Mouse (Mus musculus) embryonic facial prominence, embryonic 14.5 days (tissue): ENCODE measurements around the gene Crybb2. TPM values are rescaled to one million over a fixed set of nuclear protein-coding genes. Genes with fewer than 3 reads are reported as not detected.

Experiments
- ATAC-seq: fragments of 200-750 bp; cut with Nextera tagmentation; 2 replicates; pipeline ENCODE4 v1.8.0; 2017; ENCODE audit warnings: low read depth, moderate number of reproducible peaks, moderate TSS enrichment
- DNase-seq: peaks from one replicate; pipeline ENCODE4 v3.0.0-alpha.2; 2015; ENCODE audit warnings: low spot score
- H3K27ac ChIP-seq: fragments of 300-500 bp; sonication (generic); replicated peaks from 2 replicates; pipeline ENCODE4 v1.5.1; 2014; ENCODE audit warnings: low read depth, mild to moderate bottlenecking, low read length, moderate library complexity
- H3K27me3 ChIP-seq: fragments of 300-500 bp; sonication (generic); replicated peaks from 2 replicates; pipeline ENCODE4 v1.6.1; 2014; ENCODE audit warnings: low read length; ENCODE audit not compliant: control insufficient read depth, insufficient read depth
- H3K36me3 ChIP-seq: fragments of 300-500 bp; sonication (generic); 2 replicates; pipeline ENCODE4 v1.6.1; 2014; ENCODE audit warnings: low read length, mixed read lengths; ENCODE audit not compliant: control insufficient read depth, insufficient read depth
- H3K4me1 ChIP-seq: fragments of 300-500 bp; sonication (generic); 2 replicates; pipeline ENCODE4 v1.6.1; 2014; ENCODE audit warnings: antibody characterized with exemption, low read length; ENCODE audit not compliant: control insufficient read depth, insufficient read depth
- H3K4me2 ChIP-seq: fragments of 300-500 bp; sonication (generic); 2 replicates; pipeline ENCODE4 v1.6.1; 2014; ENCODE audit warnings: low read depth, mild to moderate bottlenecking, low read length, moderate library complexity, mixed read lengths
- H3K4me3 ChIP-seq: fragments of 300-500 bp; sonication (generic); 2 replicates; pipeline ENCODE4 v1.5.1; 2014; ENCODE audit warnings: low read depth, mild to moderate bottlenecking, low read length
- H3K9ac ChIP-seq: fragments of 300-500 bp; sonication (generic); 2 replicates; pipeline ENCODE4 v1.6.1; 2014; ENCODE audit warnings: low read depth, mild to moderate bottlenecking, low read length, moderate library complexity, mixed read lengths
- H3K9me3 ChIP-seq: fragments of 300-500 bp; sonication (generic); 2 replicates; pipeline ENCODE4 v1.6.1; 2016; ENCODE audit warnings: low read length; ENCODE audit not compliant: control insufficient read depth
- WGBS: fragments of 180-500 bp; shearing (Covaris S2); extraction: QIAGEN DNeasy Blood & Tissue Kit; methylation state at CpG from one replicate; pipeline ENCODE4 v1.1.7; 2014; 5-methylcytosine and 5-hydroxymethylcytosine counted together
- polyA plus RNA-seq: library from polyadenylated mRNA; unstranded; fragments of >200 nt; fragmentation: Nextera tagmentation; extraction: Ambion mirVana; gene quantifications from 2 replicates; pipeline ENCODE4 v1.2.1, GENCODE M21; 2014

The Crybb2 gene
- polyA plus RNA-seq, result not detected in 2 replicates

GRCm38 (mm10) chr5:113070017-113070416, at the start of gene Crybb2:
Gene Crybb2 (minus strand): TSS chr5:113070117.
- H3K4me2 ChIP-seq, result no peak within 1 kb of the TSS
- H3K4me3 ChIP-seq, result no peak within 1 kb of the TSS
- ATAC-seq, result no peak

GRCm38 (mm10) chr5:113119291-113119690, 49.4 kb upstream of the Crybb2 start:
- WGBS, result 73% methylated on average over 9 of the region's 9 CpGs
- H3K36me3 ChIP-seq, result no peaks in the 10 kb centered on the region
- H3K27ac ChIP-seq, result no peak overlapping the region
- no peak for DNase-seq
- H3K27me3 ChIP-seq, result no peaks in the 10 kb centered on the region
- no peaks in the 10 kb centered on the region for H3K9me3 ChIP-seq
- H3K4me3 ChIP-seq, result no peak overlapping the region
- no peak overlapping the region for H3K4me2 ChIP-seq
- no peak for ATAC-seq
- H3K9ac ChIP-seq, result no peak overlapping the region
- peaks cover 29% of the 10 kb centered on the region for H3K4me1 ChIP-seq

More at GRCm38 (mm10) chr5:113070017-113070416, at the start of gene Crybb2:
- Histone ChIP-seq H3K27me3 (no peaks in the 10 kb centered on the region), H3K9ac (no peak within 1 kb of the TSS), H3K36me3 (no peaks in the 10 kb centered on the region), H3K9me3 (no peaks in the 10 kb centered on the region), H3K27ac (no peak within 1 kb of the TSS), H3K4me1 (no peaks in the 10 kb centered on the region)
- DNase-seq, result no peak

- Histone ChIP-seq H3K4me3 (no peak overlapping the region), H3K4me1 (peaks cover 31% of the 10 kb centered on the region), H3K4me2 (no peak overlapping the region), H3K27ac (0 out of 2 replicates have a peak overlapping the region, but pooled peaks have one; percentile 15), H3K9ac (0 out of 2 replicates have a peak overlapping the region, but pooled peaks have one; percentile 19), H3K27me3 (no peaks in the 10 kb centered on the region), H3K36me3 (no peaks in the 10 kb centered on the region), H3K9me3 (no peaks in the 10 kb centered on the region)
- ATAC-seq (peak; percentile 35; the same call in 1 of the 2 replicates), DNase-seq (peak; percentile 57)
- WGBS, result 39% methylated on average over 6 of the region's 6 CpGs
These were observed 48.8 kb upstream of the Crybb2 start for GRCm38 (mm10) chr5:113118695-113119094.

DNA sequence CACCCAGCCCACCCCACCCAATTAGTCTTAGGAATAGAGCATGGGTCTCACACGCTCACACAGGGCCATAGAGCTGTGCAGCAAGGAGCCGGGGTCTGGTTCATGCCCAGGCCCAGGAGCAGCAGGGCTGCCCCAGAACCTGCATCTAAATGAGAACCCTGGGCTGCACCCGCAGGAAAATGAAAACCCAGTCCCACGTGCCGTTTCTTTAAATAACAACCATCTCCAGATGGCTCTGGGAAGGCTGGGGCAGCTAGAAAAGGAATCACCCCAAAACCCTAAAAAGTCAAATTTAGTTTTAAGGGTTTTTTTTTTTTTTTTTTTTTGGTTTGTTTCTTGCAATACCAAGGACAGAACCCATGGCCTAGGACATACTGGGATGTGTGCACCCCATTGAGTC, 47.4 kb upstream of the Crybb2 start:
- 64% methylated on average over 5 of the region's 5 CpGs for WGBS
- peaks cover 29% of the 10 kb centered on the region for H3K4me1 ChIP-seq
- ATAC-seq, result no peak

DNA sequence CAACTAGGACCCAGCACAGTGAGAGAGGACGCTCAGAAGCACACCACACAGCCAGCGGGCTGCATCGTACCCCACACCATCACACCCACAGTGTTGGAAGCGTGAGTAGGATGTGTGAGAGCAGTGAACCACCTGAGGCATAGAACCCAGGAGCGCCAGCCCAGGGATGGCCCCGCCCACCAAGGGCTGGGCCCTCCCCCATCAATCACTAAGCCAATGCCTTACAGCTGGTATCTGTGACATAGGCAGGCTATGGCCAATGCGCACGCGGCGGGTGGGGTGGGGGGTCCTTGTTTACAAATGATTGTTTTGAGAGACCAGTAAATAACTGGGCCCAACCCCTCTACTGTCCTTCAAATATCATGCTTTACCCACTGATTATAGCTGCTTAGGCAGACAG, 46.0 kb upstream of the Crybb2 start:
- 72% methylated on average over 10 of the region's 10 CpGs for WGBS
- Histone ChIP-seq H3K4me3 (no peak overlapping the region), H3K9me3 (no peaks in the 10 kb centered on the region), H3K4me2 (no peak overlapping the region), H3K36me3 (no peaks in the 10 kb centered on the region), H3K9ac (no peak overlapping the region), H3K27ac (no peak overlapping the region), H3K27me3 (no peaks in the 10 kb centered on the region), H3K4me1 (peaks cover 18% of the 10 kb centered on the region)
- DNase-seq (no peak), ATAC-seq (no peak)

More for the DNA sequence above, 47.4 kb upstream of the Crybb2 start:
- no peak for DNase-seq
- Histone ChIP-seq H3K27ac (no peak overlapping the region), H3K9me3 (no peaks in the 10 kb centered on the region), H3K9ac (no peak overlapping the region), H3K27me3 (no peaks in the 10 kb centered on the region), H3K4me2 (no peak overlapping the region), H3K4me3 (no peak overlapping the region), H3K36me3 (no peaks in the 10 kb centered on the region)

DNA sequence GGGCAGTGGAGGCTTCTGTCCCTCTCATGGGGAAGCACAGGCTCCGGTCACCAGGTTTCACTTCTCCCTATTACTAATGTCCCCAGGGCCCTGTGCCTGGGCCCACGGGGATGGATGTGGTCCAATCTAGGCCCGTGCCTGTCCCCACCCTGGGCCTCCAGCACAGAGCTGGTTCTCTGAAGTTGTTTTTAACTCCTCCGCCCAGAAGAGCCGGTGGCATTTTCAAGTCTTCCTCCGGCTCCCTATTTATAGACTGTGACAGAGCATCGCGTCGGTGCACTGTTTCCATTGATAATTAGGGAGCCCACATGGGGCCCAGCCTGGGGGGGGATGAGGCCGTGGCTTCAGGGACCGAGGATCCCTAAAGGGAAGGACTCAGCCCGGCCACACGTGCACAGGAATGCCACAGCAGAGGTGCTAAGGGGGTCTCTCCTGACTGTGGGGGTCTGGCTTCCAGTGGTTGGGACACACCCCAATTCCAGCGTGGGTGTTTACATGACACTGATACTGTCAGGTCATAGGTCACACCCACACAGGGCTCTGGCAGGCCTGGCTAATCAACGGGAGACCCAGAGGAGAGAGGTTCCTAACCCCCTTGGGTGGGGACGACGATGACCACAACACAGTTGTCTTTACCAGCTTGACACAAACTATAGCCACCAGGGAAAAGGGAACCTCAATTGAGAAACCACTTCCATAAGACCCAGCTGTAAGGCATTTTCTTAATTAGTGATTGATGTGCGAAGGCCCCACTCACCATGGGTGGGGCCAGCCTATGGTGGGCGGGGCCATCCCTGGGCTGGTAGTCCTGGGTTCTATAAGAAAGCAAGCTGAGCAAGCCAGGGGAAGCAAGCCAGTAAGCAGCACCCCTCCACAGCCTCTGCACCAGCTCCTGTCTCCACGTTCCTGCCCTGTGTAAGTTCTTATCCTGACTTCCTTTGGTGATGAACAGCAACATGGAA, 44.6 kb upstream of the Crybb2 start:
- peaks cover 14% of the 10 kb centered on the region; the same call in 1 of the 2 replicates for H3K4me1 ChIP-seq
- WGBS, result 37% methylated on average over 20 of the region's 20 CpGs

GRCm38 (mm10) chr5:113113120-113113519, 43.2 kb upstream of the Crybb2 start:
- no peak overlapping the region for H3K27ac ChIP-seq
- WGBS, result 41% methylated on average over 5 of the region's 5 CpGs
- H3K9me3 ChIP-seq, result no peaks in the 10 kb centered on the region
- peaks cover 6% of the 10 kb centered on the region; the same call in 1 of the 2 replicates for H3K4me1 ChIP-seq
- ATAC-seq (peak; percentile 34; the same call in 1 of the 2 replicates), DNase-seq (peak; percentile 39)
- no peak overlapping the region for H3K4me2 ChIP-seq
- no peak overlapping the region for H3K9ac ChIP-seq
- H3K4me3 ChIP-seq, result no peak overlapping the region
- no peaks in the 10 kb centered on the region for H3K27me3 ChIP-seq
- no peaks in the 10 kb centered on the region for H3K36me3 ChIP-seq

More for the DNA sequence above, 44.6 kb upstream of the Crybb2 start:
- H3K36me3 ChIP-seq, result no peaks in the 10 kb centered on the region
- 0 out of 2 replicates have a peak overlapping the region, but pooled peaks have one; percentile 16 for H3K9ac ChIP-seq
- peak overlapping the region; percentile 5; the same call in 1 of the 2 replicates for H3K4me2 ChIP-seq
- H3K9me3 ChIP-seq, result no peaks in the 10 kb centered on the region
- H3K27me3 ChIP-seq, result no peaks in the 10 kb centered on the region
- H3K4me3 ChIP-seq, result no peak overlapping the region
- H3K27ac ChIP-seq, result peak overlapping the region; percentile 67
- ATAC-seq (peak; percentile 41), DNase-seq (peak; percentile 71)

DNA sequence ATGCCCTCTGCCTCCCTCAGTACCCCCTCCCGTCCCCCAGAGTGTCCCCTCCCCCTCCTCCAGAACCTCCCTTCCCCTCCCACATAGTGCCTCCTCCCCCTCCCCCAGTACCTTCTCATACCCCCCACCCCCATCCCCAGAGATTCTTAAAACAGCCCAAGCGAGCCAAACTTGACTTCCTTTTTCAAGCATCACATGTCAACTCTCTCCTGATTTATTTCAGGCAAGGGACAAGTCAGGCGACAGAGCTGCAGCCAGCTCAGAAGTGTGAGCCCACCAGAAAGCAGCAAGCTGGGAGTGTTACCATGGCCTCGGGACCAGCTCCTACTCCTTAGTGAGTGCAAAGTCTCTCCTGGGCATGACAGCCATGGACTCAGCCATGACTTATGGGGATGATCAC, 41.4 kb upstream of the Crybb2 start:
- H3K4me3 ChIP-seq, result no peak overlapping the region
- H3K36me3 ChIP-seq, result no peaks in the 10 kb centered on the region
- no peaks in the 10 kb centered on the region for H3K9me3 ChIP-seq
- ATAC-seq, result no peak
- H3K4me1 ChIP-seq, result peaks cover 6% of the 10 kb centered on the region; the same call in 1 of the 2 replicates
- no peak overlapping the region for H3K9ac ChIP-seq
- no peaks in the 10 kb centered on the region for H3K27me3 ChIP-seq
- DNase-seq, result no peak
- no peak overlapping the region for H3K27ac ChIP-seq
- 8% methylated on average over 4 of the region's 4 CpGs for WGBS
- H3K4me2 ChIP-seq, result no peak overlapping the region
